Mouse (Mus musculus) olfactory bulb, adult 2 months (tissue): ENCODE measurements around the gene Msl3l2. TPM values are rescaled to one million over a fixed set of nuclear protein-coding genes. Genes with fewer than 3 reads are reported as not detected.

Experiments used
- H3K27ac ChIP-seq: fragments of 200-500 bp; 2 replicates; pipeline ENCODE4 v1.5.1; 2012; ENCODE audit warnings: low read depth, low read length; ENCODE audit not compliant: insufficient read depth
- H3K4me1 ChIP-seq: fragments of 200-500 bp; 2 replicates; pipeline ENCODE4 v1.6.1; 2012; ENCODE audit warnings: low read length; ENCODE audit not compliant: control insufficient read depth, insufficient read depth
- H3K4me3 ChIP-seq: fragments of 200-500 bp; 2 replicates; pipeline ENCODE4 v1.5.1; 2012; ENCODE audit warnings: mild to moderate bottlenecking, low read depth, low read length, moderate library complexity; ENCODE audit not compliant: insufficient read depth
- CTCF ChIP-seq: fragments of 200-500 bp; IDR thresholded peaks from 2 replicates; pipeline ENCODE4 v1.5.1; 2012; ENCODE audit warnings: low read depth, mild to moderate bottlenecking, low read length, moderate library complexity; ENCODE audit not compliant: insufficient read depth
- POLR2A ChIP-seq: fragments of 200-500 bp; IDR thresholded peaks from 2 replicates; pipeline ENCODE4 v1.6.1; 2012; ENCODE audit warnings: mild to moderate bottlenecking, low read depth, low read length, moderate library complexity; ENCODE audit not compliant: insufficient read depth
- WGBS: fragments of 180-500 bp; shearing (Covaris S2); methylation state at CpG from one replicate; pipeline ENCODE4 v1.1.7; 2018; 5-methylcytosine and 5-hydroxymethylcytosine counted together
- polyA plus RNA-seq: library from polyadenylated mRNA; stranded (reverse); fragments of >200 nt; gene quantifications from 2 replicates; pipeline ENCODE4 v1.2.4, GENCODE M21; 2012; ENCODE audit warnings: low replicate concordance; ENCODE audit not compliant: missing spikeins, insufficient read depth, insufficient read length

Gene Msl3l2
- polyA plus RNA-seq, result not detected in 2 replicates

- Histone ChIP-seq H3K4me3 (peak within 1 kb of the TSS; percentile 46), H3K27ac (peak within 1 kb of the TSS; percentile 23; the same call in 1 of the 2 replicates), H3K4me1 (no peaks in the 10 kb centered on the region)
- 28% methylated on average over 18 of the region's 18 CpGs for WGBS
- TF ChIP-seq CTCF, result 0 out of 2 replicates have a peak, but pooled peaks have one; percentile 13
- TF ChIP-seq POLR2A, result no peak
Observed at GRCm38 (mm10) chr10:56106333-56106995, at the start of gene Msl3l2. TSS of gene Msl3l2 (plus strand) at chr10:56106917.

- Histone ChIP-seq H3K4me1 (no peaks in the 10 kb centered on the region), H3K27ac (no peak overlapping the region), H3K4me3 (no peak overlapping the region)
- TF ChIP-seq POLR2A, result no peak
- TF ChIP-seq CTCF, result no peak
- 26% methylated on average over 3 of the region's 3 CpGs for WGBS
Observed at GRCm38 (mm10) chr10:56058979-56059422, 47.7 kb upstream of the Msl3l2 start.

- H3K27ac ChIP-seq, result no peak overlapping the region
- 79% methylated on average over 2 of the region's 2 CpGs for WGBS
- H3K4me3 ChIP-seq, result no peak overlapping the region
- TF ChIP-seq POLR2A (no peak), CTCF (no peak)
- no peaks in the 10 kb centered on the region for H3K4me1 ChIP-seq
Observed at GRCm38 (mm10) chr10:56061238-56061830, 45.4 kb upstream of the Msl3l2 start.

GRCm38 (mm10) chr10:56062746-56063145 lies 44.0 kb upstream of the Msl3l2 start:
- H3K27ac ChIP-seq, result no peak overlapping the region
- TF ChIP-seq POLR2A, result no peak
- TF ChIP-seq CTCF, result no peak
- WGBS, result 43% methylated on average over 2 of the region's 2 CpGs
- H3K4me1 ChIP-seq, result no peaks in the 10 kb centered on the region
- no peak overlapping the region for H3K4me3 ChIP-seq

- Histone ChIP-seq H3K4me1 (no peaks in the 10 kb centered on the region), H3K4me3 (no peak overlapping the region), H3K27ac (no peak overlapping the region)
- TF ChIP-seq CTCF (no peak), POLR2A (no peak)
- WGBS, result 94% methylated on average over 4 of the region's 4 CpGs
Observed at GRCm38 (mm10) chr10:56089714-56090113, 17.0 kb upstream of the Msl3l2 start.

GRCm38 (mm10) chr10:56094586-56094985 lies 12.1 kb upstream of the Msl3l2 start:
- WGBS, result 91% methylated on average over 5 of the region's 5 CpGs
- H3K4me3 ChIP-seq, result no peak overlapping the region
- no peak overlapping the region for H3K27ac ChIP-seq
- TF ChIP-seq POLR2A (no peak), CTCF (no peak)
- no peaks in the 10 kb centered on the region for H3K4me1 ChIP-seq

- no peak overlapping the region for H3K27ac ChIP-seq
- H3K4me3 ChIP-seq, result no peak overlapping the region
- TF ChIP-seq POLR2A (no peak), CTCF (no peak)
- no peaks in the 10 kb centered on the region for H3K4me1 ChIP-seq
Observed at GRCm38 (mm10) chr10:56096757-56097156, 10.0 kb upstream of the Msl3l2 start.

GRCm38 (mm10) chr10:56099126-56099525 lies 7.6 kb upstream of the Msl3l2 start:
- TF ChIP-seq CTCF (no peak), POLR2A (no peak)
- Histone ChIP-seq H3K27ac (no peak overlapping the region), H3K4me1 (no peaks in the 10 kb centered on the region), H3K4me3 (no peak overlapping the region)
- 83% methylated on average over 3 of the region's 3 CpGs for WGBS

GRCm38 (mm10) chr10:56099641-56100310 lies 6.9 kb upstream of the Msl3l2 start:
- TF ChIP-seq CTCF (no peak), POLR2A (no peak)
- no peak overlapping the region for H3K4me3 ChIP-seq
- no peak overlapping the region for H3K27ac ChIP-seq
- H3K4me1 ChIP-seq, result no peaks in the 10 kb centered on the region
- WGBS, result 92% methylated on average over 3 of the region's 3 CpGs
